Mouse (Mus musculus) midbrain, embryonic 10.5 days (tissue): ENCODE measurements around the gene Mto1. TPM values are rescaled to one million over a fixed set of nuclear protein-coding genes. Genes with fewer than 3 reads are reported as not detected.
"Not testable (repeated sequence)": the region's sequence is repeated elsewhere in the genome, so short reads cannot be mapped to it uniquely, and the experiment has no call there.

Source experiments
- DNase-seq: peaks from one replicate; pipeline ENCODE4 v3.0.0-alpha.2; 2017; ENCODE audit warnings: low spot score
- H3K27ac ChIP-seq: fragments of 300-500 bp; sonication (generic); replicated peaks from 2 replicates; pipeline ENCODE4 v1.5.1; 2016; ENCODE audit warnings: mild to moderate bottlenecking
- H3K27me3 ChIP-seq: fragments of 300-500 bp; sonication (generic); 2 replicates; pipeline ENCODE4 v1.6.1; 2016; ENCODE audit warnings: low read depth, mild to moderate bottlenecking; ENCODE audit not compliant: poor library complexity, severe bottlenecking
- H3K36me3 ChIP-seq: fragments of 300-500 bp; sonication (generic); 2 replicates; pipeline ENCODE4 v1.6.1; 2016; ENCODE audit warnings: mild to moderate bottlenecking, moderate library complexity
- H3K4me1 ChIP-seq: fragments of 300-500 bp; sonication (generic); 2 replicates; pipeline ENCODE4 v1.6.1; 2016
- H3K4me3 ChIP-seq: fragments of 300-500 bp; sonication (generic); 2 replicates; pipeline ENCODE4 v1.5.1; 2016; ENCODE audit warnings: mild to moderate bottlenecking, moderate library complexity
- H3K9me3 ChIP-seq: fragments of 300-500 bp; sonication (generic); replicated peaks from 2 replicates; pipeline ENCODE4 v1.6.1; 2016; ENCODE audit warnings: mild to moderate bottlenecking
- WGBS: fragments of 180-500 bp; shearing (Covaris S2); methylation state at CpG from one replicate; pipeline ENCODE4 v1.1.7; 2016; 5-methylcytosine and 5-hydroxymethylcytosine counted together
- polyA plus RNA-seq: library from polyadenylated mRNA; unstranded; fragments of >200 nt; fragmentation: Nextera tagmentation; extraction: Ambion mirVana; gene quantifications from 2 replicates; pipeline ENCODE4 v1.2.1, GENCODE M21; 2016

The Mto1 gene
- polyA plus RNA-seq, 1 experiment from 2014 or later: 24.4 TPM

DNA sequence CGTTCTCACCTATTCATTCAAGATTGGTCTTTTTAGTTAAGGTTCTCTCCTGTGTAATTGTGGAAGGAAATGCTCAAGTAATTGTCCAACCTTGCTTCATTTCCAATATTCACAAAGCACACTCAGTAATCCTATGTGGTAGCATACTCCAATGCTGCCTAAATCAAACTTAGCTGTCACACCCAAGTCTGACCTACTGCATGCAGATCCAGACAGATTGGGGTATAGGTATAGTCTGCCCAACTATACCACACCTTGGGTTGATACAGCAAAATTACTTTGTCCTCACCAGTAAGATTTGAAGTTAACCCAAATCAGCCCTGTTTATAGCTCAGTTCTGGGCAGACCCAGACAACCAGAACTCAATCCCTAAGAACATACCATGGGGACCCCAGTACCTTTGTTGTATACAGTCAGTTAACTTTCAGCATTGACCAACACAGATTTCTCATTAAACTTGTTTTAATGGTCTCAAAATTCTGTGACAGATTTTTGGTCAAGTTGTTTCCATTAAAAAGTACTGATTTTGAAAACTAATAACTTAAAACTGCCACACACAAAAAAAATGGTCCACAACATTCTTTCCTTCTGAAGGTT lies 30.1 kb downstream of the Mto1 start:
- Histone ChIP-seq H3K4me1 (peaks cover 23% of the 10 kb centered on the region), H3K4me3 (peak overlapping the region; percentile 32), H3K36me3 (peaks cover 73% of the 10 kb centered on the region)
- not testable (repeated sequence) for H3K9me3 ChIP-seq, H3K27ac ChIP-seq, DNase-seq, H3K27me3 ChIP-seq
- WGBS: 71% methylated on average over 1 of the region's 1 CpGs

DNA sequence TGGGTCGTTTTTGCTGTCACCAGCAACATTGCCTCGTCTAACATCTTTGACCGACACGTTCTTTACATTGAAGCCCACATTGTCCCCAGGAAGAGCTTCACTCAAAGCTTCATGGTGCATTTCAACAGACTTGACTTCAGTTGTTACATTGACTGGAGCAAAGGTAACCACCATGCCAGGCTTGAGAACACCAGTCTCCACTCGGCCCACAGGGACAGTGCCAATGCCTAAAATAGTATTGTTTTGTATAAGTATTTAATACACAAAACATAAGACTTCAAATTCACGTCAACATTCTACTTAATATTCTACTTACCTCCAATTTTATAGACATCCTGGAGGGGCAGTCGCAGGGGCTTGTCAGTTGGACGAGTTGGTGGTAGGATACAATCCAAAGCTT lies 31.3 kb downstream of the Mto1 start:
- Histone ChIP-seq H3K4me1 (peaks cover 25% of the 10 kb centered on the region), H3K36me3 (peaks cover 61% of the 10 kb centered on the region), H3K27ac (peak overlapping the region; percentile 46; the same call in 1 of the 2 replicates), H3K4me3 (peak overlapping the region; percentile 97)
- 37% methylated on average over 8 of the region's 8 CpGs for WGBS
- DNase-seq, H3K9me3 ChIP-seq, H3K27me3 ChIP-seq: not testable (repeated sequence)

DNA sequence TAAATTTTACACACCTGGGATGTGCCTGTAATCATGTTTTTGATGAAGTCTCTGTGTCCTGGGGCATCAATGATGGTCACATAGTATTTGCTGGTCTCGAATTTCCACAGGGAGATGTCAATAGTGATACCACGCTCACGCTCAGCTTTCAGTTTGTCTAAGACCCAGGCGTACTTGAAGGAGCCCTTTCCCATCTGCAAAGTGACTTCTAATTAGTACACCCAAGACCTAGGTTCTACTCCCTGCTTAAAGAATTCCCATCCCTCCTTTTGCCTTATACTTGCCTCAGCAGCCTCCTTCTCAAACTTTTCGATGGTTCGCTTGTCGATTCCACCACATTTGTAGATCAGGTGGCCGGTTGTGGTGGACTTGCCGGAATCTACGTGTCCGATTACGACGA lies 32.2 kb downstream of the Mto1 start:
- not testable (repeated sequence) for H3K9me3 ChIP-seq, H3K27me3 ChIP-seq, DNase-seq
- Histone ChIP-seq H3K27ac (peak overlapping the region; percentile 99), H3K4me1 (peaks cover 25% of the 10 kb centered on the region), H3K36me3 (peaks cover 52% of the 10 kb centered on the region), H3K4me3 (peak overlapping the region; percentile 97)
- under 1% methylated on average over 13 of the region's 13 CpGs for WGBS

DNA sequence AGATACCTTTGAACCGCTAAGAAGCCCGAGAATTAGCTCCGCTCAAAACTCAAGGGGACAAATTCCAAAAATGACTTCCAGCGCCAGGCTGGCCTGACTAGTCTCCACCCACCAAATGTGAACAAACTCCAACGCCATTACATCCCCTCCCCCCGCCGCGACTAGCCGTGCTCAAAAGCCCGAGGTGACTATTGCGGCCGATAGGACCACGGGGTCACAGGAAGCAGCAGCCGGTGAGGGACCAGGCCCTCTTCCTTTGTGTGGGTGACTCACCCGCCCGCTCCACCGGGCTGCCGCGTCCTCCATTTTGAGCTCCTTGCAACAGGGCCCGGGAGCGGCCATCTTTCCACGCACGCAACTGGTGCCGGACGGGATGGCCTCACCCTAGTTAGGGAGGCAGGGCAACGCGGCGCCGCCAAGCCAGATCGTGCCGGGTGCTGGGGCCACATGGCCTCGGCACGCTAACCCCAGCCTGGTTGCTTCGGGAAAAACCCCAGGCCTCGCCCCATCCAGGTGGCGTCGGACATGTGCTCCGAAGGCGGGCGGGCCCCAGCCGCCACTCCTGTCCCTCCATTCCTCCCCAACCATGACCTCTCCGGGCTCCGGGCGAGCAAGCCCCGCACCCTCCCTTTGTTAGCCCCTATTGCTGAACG lies 32.8 kb downstream of the Mto1 start:
- Histone ChIP-seq H3K27ac (peak overlapping the region; percentile 99), H3K4me3 (peak overlapping the region; percentile 97), H3K4me1 (peaks cover 25% of the 10 kb centered on the region), H3K36me3 (peaks cover 49% of the 10 kb centered on the region), H3K27me3 (no peaks in the 10 kb centered on the region), H3K9me3 (no peaks in the 10 kb centered on the region)
- peak; percentile 79 for DNase-seq
- under 1% methylated on average over 46 of the region's 46 CpGs for WGBS

DNA sequence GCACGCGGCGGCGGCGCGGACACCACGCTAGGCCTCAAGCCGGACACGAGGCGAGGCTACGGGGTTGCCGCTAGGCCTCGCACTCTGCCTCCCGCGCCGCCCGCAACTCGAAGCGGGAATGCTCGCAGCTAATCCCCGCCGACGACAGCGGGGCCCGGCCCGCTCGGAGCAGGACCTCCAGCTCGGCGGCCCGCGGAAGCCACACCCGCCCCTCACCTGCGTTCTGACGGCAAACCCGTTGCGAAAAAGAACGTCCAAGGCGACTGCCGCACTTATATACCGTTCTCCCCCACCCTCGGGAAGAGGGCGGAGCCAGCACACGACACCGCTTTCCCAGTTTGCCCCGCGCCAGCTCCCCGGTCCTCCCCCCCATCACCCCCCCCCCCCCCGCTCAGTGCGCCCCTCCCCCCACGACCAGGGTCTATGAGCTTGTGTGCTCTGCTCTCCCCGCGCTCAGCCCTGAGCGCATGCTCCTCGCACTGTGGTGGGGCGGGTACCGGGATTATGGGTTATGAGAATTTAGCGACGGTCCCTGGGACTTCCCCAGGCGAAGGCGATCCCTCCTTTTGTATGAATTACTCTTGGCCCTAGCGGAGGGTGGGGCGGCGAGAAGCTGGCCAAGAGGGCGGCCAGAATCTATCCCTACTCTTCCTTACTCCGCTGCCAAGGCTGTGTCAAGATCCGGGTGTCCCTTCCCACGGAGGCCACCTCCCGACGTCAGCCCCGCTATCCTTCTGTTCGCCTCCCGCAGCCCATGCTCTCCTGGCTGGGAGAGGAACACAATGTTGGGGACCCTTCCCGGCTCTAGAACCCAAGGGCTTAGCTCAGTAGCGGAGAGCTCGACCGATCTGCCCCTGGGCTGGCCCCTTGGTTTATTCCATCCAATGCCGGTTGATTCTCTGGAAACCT lies 33.7 kb downstream of the Mto1 start:
- DNase-seq: peak; percentile 99
- Histone ChIP-seq H3K9me3 (no peaks in the 10 kb centered on the region), H3K27ac (peak overlapping the region; percentile 99), H3K36me3 (peaks cover 41% of the 10 kb centered on the region), H3K27me3 (no peaks in the 10 kb centered on the region), H3K4me1 (peaks cover 25% of the 10 kb centered on the region), H3K4me3 (peak overlapping the region; percentile 97)
- WGBS: under 1% methylated on average over 75 of the region's 77 CpGs

DNA sequence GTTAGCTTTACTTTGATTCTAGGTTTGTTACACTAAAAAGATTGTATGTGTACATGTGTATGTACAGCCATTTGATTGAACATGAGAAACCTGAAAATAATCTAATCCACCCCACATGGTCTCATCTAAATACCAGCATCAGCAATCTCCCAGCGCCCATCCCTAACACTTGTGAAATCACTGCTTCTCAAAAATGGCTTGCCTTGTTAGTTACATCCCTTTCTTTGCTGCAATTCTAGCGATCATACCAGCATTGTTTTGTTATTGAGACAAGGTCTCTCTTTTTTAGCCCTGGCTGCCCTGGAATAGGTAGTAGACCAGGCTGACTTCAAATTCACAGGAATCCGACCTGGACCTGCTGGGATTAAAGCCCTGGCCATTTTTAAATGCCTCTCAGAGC lies 34.4 kb downstream of the Mto1 start:
- no peak for DNase-seq
- Histone ChIP-seq H3K4me3 (peak overlapping the region; percentile 97), H3K36me3 (peaks cover 34% of the 10 kb centered on the region), H3K4me1 (peaks cover 25% of the 10 kb centered on the region), H3K9me3 (no peaks in the 10 kb centered on the region), H3K27ac (peak overlapping the region; percentile 99), H3K27me3 (no peaks in the 10 kb centered on the region)
- WGBS: 7% methylated on average over 3 of the region's 3 CpGs

DNA sequence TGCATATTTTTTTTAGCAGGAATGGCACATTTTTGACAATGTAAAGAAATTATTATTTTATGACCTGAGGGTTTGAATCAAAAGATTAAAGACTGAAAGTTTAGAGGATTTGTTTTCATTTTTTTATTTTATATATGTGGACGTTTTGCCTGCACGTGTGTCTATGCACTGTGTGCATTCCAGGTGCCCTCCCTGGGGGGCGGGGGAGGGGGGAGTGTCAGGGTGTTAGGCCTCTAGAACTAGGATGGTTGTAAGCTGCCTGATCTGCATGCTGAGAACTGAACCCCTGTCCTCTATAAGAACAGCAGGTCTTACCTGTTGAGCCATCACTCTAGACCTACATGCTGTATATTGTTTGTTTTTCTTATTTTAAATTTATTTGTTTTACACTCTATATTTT lies 36.7 kb downstream of the Mto1 start:
- H3K4me3 ChIP-seq: no peak overlapping the region
- no peaks in the 10 kb centered on the region for H3K9me3 ChIP-seq
- H3K27ac ChIP-seq: no peak overlapping the region
- peaks cover 14% of the 10 kb centered on the region for H3K36me3 ChIP-seq
- 82% methylated on average over 3 of the region's 3 CpGs for WGBS
- H3K4me1 ChIP-seq: peaks cover 27% of the 10 kb centered on the region
- DNase-seq: no peak
- H3K27me3 ChIP-seq: no peaks in the 10 kb centered on the region

DNA sequence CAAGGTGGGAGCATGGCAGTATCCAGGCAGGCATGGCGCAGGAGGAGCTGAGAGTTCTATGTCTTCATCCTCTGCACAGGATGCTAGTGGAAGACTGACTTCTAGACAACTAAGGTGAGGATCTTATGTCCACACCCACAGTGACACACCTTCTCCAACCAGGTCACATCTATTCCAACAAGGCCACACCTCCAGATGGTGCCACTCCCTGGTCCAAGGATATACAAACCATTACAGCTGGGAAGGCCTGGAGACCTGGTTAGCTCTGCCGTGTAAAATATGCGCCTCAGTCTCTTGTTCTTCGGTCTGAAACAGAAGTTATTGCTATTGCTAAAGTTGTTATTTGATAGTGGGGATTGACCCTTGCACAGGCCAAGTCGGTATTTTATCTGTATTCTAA lies 40.0 kb downstream of the Mto1 start:
- DNase-seq, H3K4me3 ChIP-seq, H3K27ac ChIP-seq, H3K27me3 ChIP-seq, H3K9me3 ChIP-seq, H3K36me3 ChIP-seq: not testable (repeated sequence)
- 96% methylated on average over 5 of the region's 5 CpGs for WGBS
- peaks cover 15% of the 10 kb centered on the region for H3K4me1 ChIP-seq

DNA sequence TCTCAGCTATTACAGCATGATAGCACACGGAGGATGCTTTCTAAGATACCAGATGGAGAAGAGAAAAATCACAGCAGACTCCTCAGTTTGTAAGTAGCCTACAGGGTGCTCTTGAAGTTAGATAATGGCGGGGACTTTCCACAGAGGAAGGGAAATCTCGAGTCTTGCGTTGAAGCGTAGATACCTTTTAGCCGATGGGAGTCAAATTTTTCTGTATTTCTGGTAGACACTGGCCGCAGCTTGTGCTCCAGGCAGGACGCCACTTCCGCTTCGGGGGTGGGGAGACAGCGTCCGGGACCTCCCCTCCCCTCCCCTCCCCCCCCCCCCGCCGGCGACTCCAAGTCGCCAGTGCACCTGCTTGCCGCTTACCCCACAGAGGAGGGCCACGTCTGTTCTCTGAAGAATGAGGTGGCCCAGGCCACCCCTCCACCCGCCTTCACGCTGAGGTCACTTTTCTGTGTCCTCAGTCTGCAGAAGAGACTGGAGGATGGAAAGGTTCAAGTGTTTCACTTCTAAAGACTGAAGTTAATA lies 40.9 kb downstream of the Mto1 start, which contains the start of gene Eef1a1:
Eef1a1 (minus strand) TSS at position 262 of the 531 bp plus-strand sequence.
- peak; percentile 62 for DNase-seq
- Histone ChIP-seq H3K27me3 (no peaks in the 10 kb centered on the region), H3K4me1 (peaks cover 12% of the 10 kb centered on the region), H3K4me3 (peak within 1 kb of the TSS; percentile 54), H3K27ac (peak within 1 kb of the TSS; percentile 85), H3K36me3 (no peaks in the 10 kb centered on the region), H3K9me3 (no peaks in the 10 kb centered on the region)
- WGBS: 4% methylated on average over 15 of the region's 20 CpGs

DNA sequence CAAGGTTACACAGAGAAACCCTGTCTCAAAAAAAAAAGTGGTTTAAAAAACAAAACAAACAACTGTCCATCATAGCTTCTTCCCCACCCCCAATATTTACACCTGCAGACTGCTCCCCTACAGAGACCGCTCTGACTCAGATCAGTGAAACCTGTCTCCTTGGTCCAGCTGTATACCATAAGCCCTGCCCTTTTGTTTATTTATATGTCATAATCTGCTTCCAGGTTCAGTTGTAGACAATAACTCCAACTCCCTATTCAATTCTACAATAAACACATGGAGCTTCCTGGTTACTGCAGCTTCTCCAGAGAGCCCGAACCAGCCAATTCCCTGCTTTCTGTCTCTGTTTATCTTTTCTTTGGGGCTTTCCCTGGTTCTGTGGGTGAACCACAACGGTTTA lies 43.2 kb downstream of the Mto1 start:
- Histone ChIP-seq H3K27me3 (no peaks in the 10 kb centered on the region), H3K9me3 (no peaks in the 10 kb centered on the region), H3K4me3 (no peak overlapping the region), H3K27ac (no peak overlapping the region), H3K36me3 (no peaks in the 10 kb centered on the region), H3K4me1 (peaks cover 12% of the 10 kb centered on the region)
- DNase-seq: no peak
- WGBS: 88% methylated on average over 3 of the region's 3 CpGs

DNA sequence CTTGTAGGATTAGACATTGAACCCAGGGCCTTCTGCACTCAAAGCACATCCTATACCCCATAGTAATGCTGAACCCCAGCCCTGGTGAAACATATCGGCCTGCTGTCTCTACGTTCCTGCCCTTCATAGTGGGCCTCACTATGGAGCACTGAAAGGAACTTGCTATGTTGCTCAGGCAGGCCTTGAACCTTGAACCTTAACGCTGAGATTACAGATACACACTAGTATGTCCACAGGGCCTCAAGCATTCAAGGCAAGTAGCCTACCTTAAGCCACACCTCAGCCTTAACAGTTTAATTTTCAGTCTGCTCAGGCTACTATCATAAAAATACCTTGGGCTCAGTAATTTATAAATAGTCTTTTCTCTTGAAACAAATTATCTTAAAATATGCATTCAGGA lies 44.2 kb downstream of the Mto1 start:
- Histone ChIP-seq H3K27ac (no peak overlapping the region), H3K36me3 (no peaks in the 10 kb centered on the region), H3K4me1 (peaks cover 12% of the 10 kb centered on the region), H3K4me3 (no peak overlapping the region), H3K9me3 (no peaks in the 10 kb centered on the region), H3K27me3 (no peaks in the 10 kb centered on the region)
- 91% methylated on average over 3 of the region's 3 CpGs for WGBS
- no peak for DNase-seq

DNA sequence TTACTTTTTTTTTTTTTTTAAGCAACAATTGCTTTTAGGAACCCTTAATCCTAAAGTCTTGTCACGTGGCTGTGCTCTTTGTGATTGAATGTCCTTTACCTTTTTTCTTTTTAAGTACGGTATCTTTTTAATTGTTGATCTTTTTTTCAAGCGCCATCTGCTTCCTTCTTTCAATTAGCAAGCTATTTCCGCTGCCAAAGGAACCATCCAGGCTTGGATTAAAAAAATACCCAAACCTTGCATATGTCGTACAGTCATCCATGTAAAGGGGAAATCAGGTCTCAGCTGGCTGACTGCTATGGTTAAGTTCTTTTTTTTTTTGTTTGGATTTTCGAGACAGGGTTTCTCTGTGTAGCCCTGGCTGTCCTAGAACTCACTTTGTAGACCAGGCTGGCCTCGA lies 45.2 kb downstream of the Mto1 start:
- DNase-seq: no peak
- Histone ChIP-seq H3K27me3 (no peaks in the 10 kb centered on the region), H3K4me1 (peaks cover 12% of the 10 kb centered on the region), H3K36me3 (no peaks in the 10 kb centered on the region), H3K27ac (no peak overlapping the region), H3K9me3 (no peaks in the 10 kb centered on the region), H3K4me3 (no peak overlapping the region)
- 88% methylated on average over 7 of the region's 7 CpGs for WGBS
